Mouse (Mus musculus) ES-CJ7 (cell line): ENCODE data around the gene Taf1a.

Experiments used
- DNase-seq: peaks from one replicate; pipeline ENCODE4 v3.0.0; 2011; ENCODE audit warnings: low read depth, low spot score

Taf1a gene

GRCm38 (mm10) chr1:183414081-183414727 lies 25.4 kb downstream of the Taf1a start:
- no peak for DNase-seq

- DNase-seq = no peak
These were observed 29.1 kb downstream of the Taf1a start, which contains the start of gene Hhipl2 for GRCm38 (mm10) chr1:183417873-183418272. Gene Hhipl2 (plus strand): TSS chr1:183418215.

GRCm38 (mm10) chr1:183419741-183420140 lies 31.0 kb downstream of the Taf1a start:
- no peak for DNase-seq

GRCm38 (mm10) chr1:183420296-183420695 lies 31.5 kb downstream of the Taf1a start:
- DNase-seq = no peak

GRCm38 (mm10) chr1:183424100-183424499 lies 35.3 kb downstream of the Taf1a start:
- DNase-seq = peak; percentile 55

GRCm38 (mm10) chr1:183434918-183435317 lies 46.1 kb downstream of the Taf1a start:
- no peak for DNase-seq

- peak; percentile 53 for DNase-seq
These were observed 50.3 kb downstream of the Taf1a start for GRCm38 (mm10) chr1:183439036-183439435.

- peak; percentile 89 for DNase-seq
These were observed 53.4 kb downstream of the Taf1a start for GRCm38 (mm10) chr1:183442015-183442774.

- DNase-seq = no peak
These were observed 64.3 kb downstream of the Taf1a start for GRCm38 (mm10) chr1:183453066-183453465.
